9 mouse cellular contexts compared by ENCODE assay signal in the genomic region with DNA sequence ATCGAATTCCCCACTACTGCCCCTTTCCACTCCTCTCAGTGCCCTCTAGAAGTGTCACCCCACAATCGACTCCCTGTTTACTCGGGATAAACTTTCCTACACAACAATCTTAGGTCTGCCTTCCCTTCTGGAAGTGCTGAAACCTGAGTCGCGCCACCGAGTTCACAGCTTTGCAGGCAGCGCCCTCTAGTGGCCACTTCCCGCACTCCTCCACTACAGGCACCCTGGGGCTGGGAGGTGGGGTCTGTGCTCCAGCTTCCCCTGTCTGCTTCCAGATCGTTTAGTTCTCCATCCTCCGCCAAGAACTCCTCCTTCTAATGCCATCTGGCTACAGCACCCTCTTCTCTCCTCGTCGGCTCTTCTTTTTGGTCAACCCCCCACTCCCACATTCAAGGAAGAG. TPM values are rescaled to one million over a fixed set of nuclear protein-coding genes. Genes with fewer than 3 reads are reported as not detected.
DNase-seq lines count a peak whose midpoint lies in the region; ATAC-seq lines count a peak whose summit lies in the region.
"Had no signal": no experiment of that assay in that cellular context is flagged by ENCODE, and none has a peak within 500 bp of the region (broad histone marks: within the 10 kb centered on the region; RNA-seq: fewer than 3 reads in every experiment).

No protein-coding gene starts in this region.

- no peak overlapping the region for H3K27ac ChIP-seq in hindbrain, embryonic 11.5 days (ENCODE audit: low read depth, low read length)
- H3K27ac ChIP-seq: macrophage had no signal

- H3K4me3 ChIP-seq in hindbrain, embryonic 11.5 days (ENCODE audit: low read depth, low read length): no peak overlapping the region

- WGBS in hindbrain, embryonic 11.5 days: 9% methylated on average over 12 of the region's 12 CpGs

- H3K9ac ChIP-seq in hindbrain, embryonic 11.5 days (ENCODE audit: low read depth, low read length): no peak overlapping the region

- no peaks in the 10 kb centered on the region for H3K36me3 ChIP-seq in hindbrain, embryonic 11.5 days (ENCODE audit: control insufficient read depth, insufficient read depth, low read length)

- H3K4me1 ChIP-seq in hindbrain, embryonic 11.5 days (replicated peaks; ENCODE audit: control insufficient read depth, insufficient read depth, low read length): no peaks in the 10 kb centered on the region

- 0 out of 2 replicates have a peak overlapping the region, but pooled peaks have one; percentile 11 for H3K4me2 ChIP-seq in hindbrain, embryonic 11.5 days (replicated peaks; ENCODE audit: low read depth, low read length)

- peak; percentile 54 for DNase-seq in MEL-GATA-1-ER (ENCODE audit: extremely low read depth, low read depth)
- DNase-seq in cerebellum, adult 8-10 months: peak; percentile 53
- peak; percentile 84 for DNase-seq in hindbrain, embryonic 11.5 days (ENCODE audit: low spot score)
- DNase-seq in layer of hippocampus, postnatal 10 days (ENCODE audit: low spot score in 2 of 2): peak; percentile 81 to 85
- peak; percentile 78 for DNase-seq in lung, postnatal 10 days
- peak; percentile 70 for DNase-seq in ovary, postnatal 36 days (ENCODE audit: low spot score)
- DNase-seq in thymus, postnatal 14 days: peak; percentile 72

- H3K27me3 ChIP-seq in hindbrain, embryonic 11.5 days (ENCODE audit: control insufficient read depth, insufficient read depth, low read length): 0 out of 2 replicates have a peak, but pooled peaks cover 2% of the 10 kb centered on the region

- H3K9me3 ChIP-seq in hindbrain, embryonic 11.5 days (ENCODE audit: control insufficient read depth, low read length): no peaks in the 10 kb centered on the region

- ATAC-seq in frontal cortex, adult (ENCODE audit: low TSS enrichment): peak; percentile 82
- peak; percentile 56; the same call in 1 of the 2 replicates for ATAC-seq in hindbrain, embryonic 11.5 days (ENCODE audit: low FRiP score)

RNA-seq across cellular contexts. Expression of gene Rtl9, which starts 40.6 kb away (rescaled TPM):
- polyA plus RNA-seq in hindbrain, embryonic 11.5 days (2014; fragmentation: Nextera tagmentation; extraction: Ambion mirVana): 0.14 and 0.62 TPM in 2 replicates
- 1 to 10 TPM; 2.9 TPM for total RNA-seq in layer of hippocampus, postnatal 10 days (2021)
- polyA plus RNA-seq: macrophage had no signal
